In the genomic region with DNA sequence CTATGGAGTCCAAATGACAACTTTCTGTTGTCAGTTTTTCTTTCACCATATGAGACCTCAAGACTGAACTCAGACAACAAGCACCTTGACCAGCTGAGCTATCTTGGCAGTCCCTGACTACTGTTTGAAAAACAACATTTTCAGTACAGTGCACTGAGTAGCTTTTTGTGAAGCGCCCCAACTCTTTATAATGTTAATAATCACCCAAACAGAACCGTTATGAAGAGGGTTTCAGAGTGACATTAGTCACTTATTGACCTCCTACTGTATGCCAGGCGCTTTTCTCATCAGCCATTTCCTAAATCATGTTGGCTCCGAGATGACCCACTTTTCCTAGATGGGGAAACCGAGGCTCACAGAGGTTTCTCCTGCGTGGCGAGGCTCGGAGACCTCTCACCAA, we compare ENCODE assay signal across 7 mouse cellular contexts. TPM values are rescaled to one million over a fixed set of nuclear protein-coding genes. Genes with fewer than 3 reads are reported as not detected.
DNase-seq lines count a peak whose midpoint lies in the region; ATAC-seq and TF ChIP-seq lines count a peak whose summit lies in the region.

No protein-coding gene starts in this region.

- peaks cover 55% of the 10 kb centered on the region for H3K4me1 ChIP-seq in megakaryocyte, embryonic 14.5 days
- peaks cover 12% of the 10 kb centered on the region for H3K4me1 ChIP-seq in forebrain, embryonic 10.5 days
- H3K4me1 ChIP-seq in limb, embryonic 14.5 days (ENCODE audit: control insufficient read depth, insufficient read depth, low read length): peaks cover 5% of the 10 kb centered on the region; the same call in 1 of the 2 replicates
- H3K4me1 ChIP-seq in stomach, embryonic 16.5 days (ENCODE audit: control insufficient read depth, insufficient read depth, low read length): no peaks in the 10 kb centered on the region

- intact Hi-C loops in gastrocnemius, postnatal 14 days (cut with DNase I; ENCODE audit: low total_unique reads): no loop called here

- no peak for DNase-seq in forebrain, embryonic 10.5 days (ENCODE audit: extremely low spot score, low spot score)
- no peak for DNase-seq in limb, embryonic 14.5 days (ENCODE audit: low spot score)
- no peak for DNase-seq in right cerebral cortex, postnatal 14 days
- no peak for DNase-seq in gastrocnemius, postnatal 14 days

- 10% methylated on average over 8 of the region's 8 CpGs for WGBS in forebrain, embryonic 10.5 days
- 10% methylated on average over 8 of the region's 8 CpGs for WGBS in limb, embryonic 14.5 days
- 7% methylated on average over 8 of the region's 8 CpGs for WGBS in stomach, embryonic 16.5 days

- no peaks in the 10 kb centered on the region for H3K9me3 ChIP-seq in megakaryocyte, embryonic 14.5 days
- no peaks in the 10 kb centered on the region for H3K9me3 ChIP-seq in forebrain, embryonic 10.5 days
- no peaks in the 10 kb centered on the region for H3K9me3 ChIP-seq in limb, embryonic 14.5 days (ENCODE audit: control insufficient read depth, low read length)
- no peaks in the 10 kb centered on the region for H3K9me3 ChIP-seq in stomach, embryonic 16.5 days (replicated peaks; ENCODE audit: control insufficient read depth, low read length)

- H3K36me3 ChIP-seq in megakaryocyte, embryonic 14.5 days (replicated peaks; ENCODE audit: low read length): peaks cover 39% of the 10 kb centered on the region
- H3K36me3 ChIP-seq in forebrain, embryonic 10.5 days (replicated peaks): 0 out of 2 replicates have a peak, but pooled peaks cover 2% of the 10 kb centered on the region
- H3K36me3 ChIP-seq in limb, embryonic 14.5 days (ENCODE audit: control insufficient read depth, insufficient read depth, low read length): no peaks in the 10 kb centered on the region; the same call in 1 of the 2 replicates
- H3K36me3 ChIP-seq in stomach, embryonic 16.5 days (ENCODE audit: control insufficient read depth, insufficient read depth, low read length): no peaks in the 10 kb centered on the region

- H3K27ac ChIP-seq in forebrain, embryonic 10.5 days: peak overlapping the region; percentile 86
- no peak overlapping the region for H3K27ac ChIP-seq in limb, embryonic 14.5 days (replicated peaks; ENCODE audit: low read depth, low read length)
- 0 out of 2 replicates have a peak overlapping the region, but pooled peaks have one; percentile 6 for H3K27ac ChIP-seq in stomach, embryonic 16.5 days (ENCODE audit: low read length)

- no peak for TF ChIP-seq POLR2A in limb, embryonic 14.5 days (IDR thresholded peaks at IDR 0.05; ENCODE audit: borderline replicate concordance, extremely low read depth, insufficient read depth, insufficient read length)

- peak overlapping the region; percentile 79 for H3K4me2 ChIP-seq in limb, embryonic 14.5 days (replicated peaks; ENCODE audit: low read depth, low read length, severe bottlenecking)
- H3K4me2 ChIP-seq in stomach, embryonic 16.5 days (ENCODE audit: low read depth, low read length): peak overlapping the region; percentile 85

- peak overlapping the region; percentile 77 for H3K9ac ChIP-seq in limb, embryonic 14.5 days (ENCODE audit: low read depth, low read length, severe bottlenecking)
- H3K9ac ChIP-seq in stomach, embryonic 16.5 days (ENCODE audit: low read length): peak overlapping the region; percentile 81

- H3K4me3 ChIP-seq in megakaryocyte, embryonic 14.5 days (replicated peaks): peak overlapping the region; percentile 95
- peak overlapping the region; percentile 90 for H3K4me3 ChIP-seq in forebrain, embryonic 10.5 days
- H3K4me3 ChIP-seq in limb, embryonic 14.5 days (replicated peaks; ENCODE audit: low read length): peak overlapping the region; percentile 86
- peak overlapping the region; percentile 83 for H3K4me3 ChIP-seq in stomach, embryonic 16.5 days (replicated peaks; ENCODE audit: low read length)

- H3K27me3 ChIP-seq in megakaryocyte, embryonic 14.5 days (replicated peaks): no peaks in the 10 kb centered on the region
- H3K27me3 ChIP-seq in forebrain, embryonic 10.5 days (ENCODE audit: poor library complexity, severe bottlenecking): no peaks in the 10 kb centered on the region
- H3K27me3 ChIP-seq in limb, embryonic 14.5 days (ENCODE audit: control insufficient read depth, insufficient read depth, low read length): no peaks in the 10 kb centered on the region
- H3K27me3 ChIP-seq in stomach, embryonic 16.5 days (ENCODE audit: control insufficient read depth, insufficient read depth, low read length): no peaks in the 10 kb centered on the region

- ATAC-seq in megakaryocyte, adult 5-6 weeks (ENCODE audit: poor library complexity, severe bottlenecking): no peak
- no peak for ATAC-seq in limb, embryonic 14.5 days (ENCODE audit: low FRiP score, low read depth)
- no peak for ATAC-seq in stomach, embryonic 16.5 days (ENCODE audit: insufficient read depth, low FRiP score)

RNA-seq across cellular contexts. Expression of a gene that starts 0.5 kb away (rescaled TPM):
- 77.9 and 126 TPM in 2 replicates for polyA plus RNA-seq in megakaryocyte, embryonic 14.5 days (2012; ENCODE audit: insufficient read depth, low replicate concordance)
- total RNA-seq in megakaryocyte, adult 5-6 weeks (2015): 51.4 and 64.2 TPM in 2 replicates
- total RNA-seq in megakaryocyte, adult 5-6 weeks (2017): 42.7 and 46.6 TPM in 2 replicates
- 29.5 and 33.1 TPM in 2 replicates for polyA plus RNA-seq in forebrain, embryonic 10.5 days (2016; fragmentation: Nextera tagmentation; extraction: Ambion mirVana)
- polyA plus RNA-seq in limb, embryonic 14.5 days (2012; rRNA removed): 42.7 and 56.3 TPM in 2 replicates
- 56.2 and 58.1 TPM in 2 replicates for polyA plus RNA-seq in limb, embryonic 14.5 days (2014; fragmentation: Nextera tagmentation; extraction: Ambion mirVana)
- 56.0 and 58.8 TPM in 2 replicates for polyA plus RNA-seq in stomach, embryonic 16.5 days (2015; fragmentation: Nextera tagmentation; extraction: Ambion mirVana)
- total RNA-seq in gastrocnemius, postnatal 14 days (2021): 10 to 100 TPM; 76.0 to 78.6 TPM

RNA-seq across cellular contexts. Expression of a gene that starts 31.3 kb away (rescaled TPM):
- 70.4 and 414 TPM in 2 replicates for polyA plus RNA-seq in megakaryocyte, embryonic 14.5 days (2012; ENCODE audit: insufficient read depth, low replicate concordance)
- total RNA-seq in megakaryocyte, adult 5-6 weeks (2015): 362 and 391 TPM in 2 replicates
- total RNA-seq in megakaryocyte, adult 5-6 weeks (2017): 264 and 265 TPM in 2 replicates
- polyA plus RNA-seq in forebrain, embryonic 10.5 days (2016; fragmentation: Nextera tagmentation; extraction: Ambion mirVana): 515 and 568 TPM in 2 replicates
- 260 and 317 TPM in 2 replicates for polyA plus RNA-seq in limb, embryonic 14.5 days (2012; rRNA removed)
- 287 and 310 TPM in 2 replicates for polyA plus RNA-seq in limb, embryonic 14.5 days (2014; fragmentation: Nextera tagmentation; extraction: Ambion mirVana)
- 281 and 295 TPM in 2 replicates for polyA plus RNA-seq in stomach, embryonic 16.5 days (2015; fragmentation: Nextera tagmentation; extraction: Ambion mirVana)
- 10 to 100 TPM; 58.8 to 69.1 TPM for total RNA-seq in gastrocnemius, postnatal 14 days (2021)

RNA-seq across cellular contexts. Expression of a gene that starts 42.3 kb away (rescaled TPM):
- 140 and 309 TPM in 2 replicates for polyA plus RNA-seq in megakaryocyte, embryonic 14.5 days (2012; ENCODE audit: insufficient read depth, low replicate concordance)
- 94.0 and 104 TPM in 2 replicates for total RNA-seq in megakaryocyte, adult 5-6 weeks (2015)
- total RNA-seq in megakaryocyte, adult 5-6 weeks (2017): 26.7 and 41.1 TPM in 2 replicates
- 338 and 346 TPM in 2 replicates for polyA plus RNA-seq in forebrain, embryonic 10.5 days (2016; fragmentation: Nextera tagmentation; extraction: Ambion mirVana)
- 312 and 394 TPM in 2 replicates for polyA plus RNA-seq in limb, embryonic 14.5 days (2012; rRNA removed)
- polyA plus RNA-seq in limb, embryonic 14.5 days (2014; fragmentation: Nextera tagmentation; extraction: Ambion mirVana): 192 and 221 TPM in 2 replicates
- polyA plus RNA-seq in stomach, embryonic 16.5 days (2015; fragmentation: Nextera tagmentation; extraction: Ambion mirVana): 212 and 237 TPM in 2 replicates
- total RNA-seq in gastrocnemius, postnatal 14 days (2021): 100 to 1,000 TPM; 154 to 159 TPM
